Mouse (Mus musculus): Measurements from ENCODE around the gene Atp13a3. TPM values are rescaled to one million over a fixed set of nuclear protein-coding genes. Genes with fewer than 3 reads are reported as not detected.
"Not testable (repeated sequence)": the region's sequence is repeated elsewhere in the genome, so short reads cannot be mapped to it uniquely, and the experiment has no call there.

Gene Atp13a3
- 9.4 and 9.5 TPM in 2 replicates for polyA plus RNA-seq (2015; fragmentation: Nextera tagmentation; extraction: Ambion mirVana)

GRCm38 (mm10) chr16:30405925-30406670 is at the start of gene Atp13a3:
Atp13a3 (minus strand) TSS chr16:30405975.
- ATAC-seq (ENCODE audit: low FRiP score, low read depth), result no peak
- H3K4me3 ChIP-seq, result no peak within 1 kb of the TSS
- H3K4me1 ChIP-seq, result no peaks in the 10 kb centered on the region
- no peak within 1 kb of the TSS for H3K4me2 ChIP-seq (replicated peaks)
- H3K9me3 ChIP-seq, result no peaks in the 10 kb centered on the region
- H3K27ac ChIP-seq, result no peak within 1 kb of the TSS
- 70% methylated on average over 11 of the region's 11 CpGs for WGBS
- H3K27me3 ChIP-seq, result no peaks in the 10 kb centered on the region
- no peak within 1 kb of the TSS for H3K9ac ChIP-seq
- H3K36me3 ChIP-seq, result no peaks in the 10 kb centered on the region

- Histone ChIP-seq H3K9ac (no peak overlapping the region), H3K27ac (no peak overlapping the region), H3K4me1 (no peaks in the 10 kb centered on the region), H3K27me3 (no peaks in the 10 kb centered on the region), H3K36me3 (no peaks in the 10 kb centered on the region), H3K4me2 (replicated peaks) (no peak overlapping the region), H3K9me3 (no peaks in the 10 kb centered on the region), H3K4me3 (no peak overlapping the region)
- WGBS, result 71% methylated on average over 5 of the region's 5 CpGs
- no peak for ATAC-seq (ENCODE audit: low FRiP score, low read depth)
These were observed 47.6 kb upstream of the Atp13a3 start for GRCm38 (mm10) chr16:30453213-30453975.

GRCm38 (mm10) chr16:30451174-30451573 is 45.4 kb upstream of the Atp13a3 start:
- H3K9ac ChIP-seq; H3K4me3 ChIP-seq; H3K27me3 ChIP-seq; ATAC-seq (ENCODE audit: low FRiP score, low read depth); H3K4me2 ChIP-seq (replicated peaks); H3K9me3 ChIP-seq; H3K36me3 ChIP-seq; H3K4me1 ChIP-seq; H3K27ac ChIP-seq: not testable (repeated sequence)
- 94% methylated on average over 2 of the region's 2 CpGs for WGBS

GRCm38 (mm10) chr16:30449017-30449416 is 43.2 kb upstream of the Atp13a3 start:
- H3K4me2 ChIP-seq (replicated peaks), result no peak overlapping the region
- 89% methylated on average over 1 of the region's 1 CpGs for WGBS
- no peak overlapping the region for H3K4me3 ChIP-seq
- ATAC-seq (ENCODE audit: low FRiP score, low read depth), result no peak
- H3K4me1 ChIP-seq, result no peaks in the 10 kb centered on the region
- no peak overlapping the region for H3K9ac ChIP-seq
- no peak overlapping the region for H3K27ac ChIP-seq
- H3K9me3 ChIP-seq, result no peaks in the 10 kb centered on the region
- H3K27me3 ChIP-seq, result no peaks in the 10 kb centered on the region
- H3K36me3 ChIP-seq, result no peaks in the 10 kb centered on the region

- WGBS, result 85% methylated on average over 3 of the region's 3 CpGs
- Histone ChIP-seq H3K27me3 (no peaks in the 10 kb centered on the region), H3K27ac (no peak overlapping the region), H3K9me3 (no peaks in the 10 kb centered on the region), H3K4me1 (no peaks in the 10 kb centered on the region), H3K4me2 (replicated peaks) (no peak overlapping the region), H3K36me3 (no peaks in the 10 kb centered on the region), H3K9ac (no peak overlapping the region), H3K4me3 (no peak overlapping the region)
- ATAC-seq (ENCODE audit: low FRiP score, low read depth), result no peak
These were observed 42.4 kb upstream of the Atp13a3 start for GRCm38 (mm10) chr16:30448169-30448568.

GRCm38 (mm10) chr16:30447642-30448041 is 41.9 kb upstream of the Atp13a3 start:
- Histone ChIP-seq H3K9ac (no peak overlapping the region), H3K36me3 (no peaks in the 10 kb centered on the region), H3K4me1 (no peaks in the 10 kb centered on the region), H3K27me3 (no peaks in the 10 kb centered on the region), H3K4me2 (replicated peaks) (no peak overlapping the region), H3K9me3 (no peaks in the 10 kb centered on the region), H3K4me3 (no peak overlapping the region), H3K27ac (no peak overlapping the region)
- WGBS, result 68% methylated on average over 4 of the region's 4 CpGs
- ATAC-seq (ENCODE audit: low FRiP score, low read depth), result no peak

GRCm38 (mm10) chr16:30443411-30443810 is 37.6 kb upstream of the Atp13a3 start:
- Histone ChIP-seq H3K36me3 (no peaks in the 10 kb centered on the region), H3K4me1 (no peaks in the 10 kb centered on the region), H3K27me3 (no peaks in the 10 kb centered on the region), H3K9me3 (no peaks in the 10 kb centered on the region), H3K27ac (no peak overlapping the region), H3K9ac (no peak overlapping the region), H3K4me2 (replicated peaks) (no peak overlapping the region), H3K4me3 (no peak overlapping the region)
- ATAC-seq (ENCODE audit: low FRiP score, low read depth), result no peak
- 40% methylated on average over 8 of the region's 8 CpGs for WGBS

GRCm38 (mm10) chr16:30442451-30442850 is 36.7 kb upstream of the Atp13a3 start:
- Histone ChIP-seq H3K4me1 (no peaks in the 10 kb centered on the region), H3K9ac (no peak overlapping the region), H3K36me3 (no peaks in the 10 kb centered on the region), H3K27me3 (no peaks in the 10 kb centered on the region), H3K4me2 (replicated peaks) (no peak overlapping the region), H3K9me3 (no peaks in the 10 kb centered on the region), H3K27ac (no peak overlapping the region), H3K4me3 (no peak overlapping the region)
- ATAC-seq (ENCODE audit: low FRiP score, low read depth), result no peak
- 81% methylated on average over 2 of the region's 2 CpGs for WGBS

- no peak overlapping the region for H3K4me3 ChIP-seq
- H3K27ac ChIP-seq, result no peak overlapping the region
- no peaks in the 10 kb centered on the region for H3K27me3 ChIP-seq
- no peak overlapping the region for H3K9ac ChIP-seq
- no peaks in the 10 kb centered on the region for H3K4me1 ChIP-seq
- H3K9me3 ChIP-seq, result no peaks in the 10 kb centered on the region
- WGBS, result 84% methylated on average over 4 of the region's 4 CpGs
- H3K4me2 ChIP-seq (replicated peaks), result no peak overlapping the region
- H3K36me3 ChIP-seq, result no peaks in the 10 kb centered on the region
- no peak for ATAC-seq (ENCODE audit: low FRiP score, low read depth)
These were observed 35.6 kb upstream of the Atp13a3 start for GRCm38 (mm10) chr16:30441409-30441808.

- Histone ChIP-seq H3K4me3 (no peak overlapping the region), H3K27me3 (no peaks in the 10 kb centered on the region), H3K9ac (no peak overlapping the region), H3K27ac (no peak overlapping the region), H3K4me2 (replicated peaks) (no peak overlapping the region), H3K36me3 (no peaks in the 10 kb centered on the region), H3K4me1 (no peaks in the 10 kb centered on the region), H3K9me3 (no peaks in the 10 kb centered on the region)
- no peak for ATAC-seq (ENCODE audit: low FRiP score, low read depth)
- 69% methylated on average over 5 of the region's 5 CpGs for WGBS
These were observed 34.1 kb upstream of the Atp13a3 start for GRCm38 (mm10) chr16:30439841-30440240.

- Histone ChIP-seq H3K4me1 (no peaks in the 10 kb centered on the region), H3K9me3 (no peaks in the 10 kb centered on the region), H3K9ac (no peak overlapping the region), H3K27me3 (no peaks in the 10 kb centered on the region), H3K27ac (no peak overlapping the region), H3K36me3 (no peaks in the 10 kb centered on the region), H3K4me2 (replicated peaks) (no peak overlapping the region), H3K4me3 (no peak overlapping the region)
- WGBS, result 76% methylated on average over 6 of the region's 6 CpGs
- ATAC-seq (ENCODE audit: low FRiP score, low read depth), result no peak
These were observed 33.6 kb upstream of the Atp13a3 start for GRCm38 (mm10) chr16:30439411-30439810.

- WGBS, result 89% methylated on average over 7 of the region's 7 CpGs
- Histone ChIP-seq H3K4me3 (no peak overlapping the region), H3K9me3 (no peaks in the 10 kb centered on the region), H3K4me2 (replicated peaks) (no peak overlapping the region), H3K4me1 (no peaks in the 10 kb centered on the region), H3K9ac (no peak overlapping the region), H3K36me3 (no peaks in the 10 kb centered on the region), H3K27me3 (no peaks in the 10 kb centered on the region), H3K27ac (no peak overlapping the region)
- no peak for ATAC-seq (ENCODE audit: low FRiP score, low read depth)
These were observed 30.5 kb upstream of the Atp13a3 start for GRCm38 (mm10) chr16:30436276-30436675.

Data from limb, embryonic 13.5 days (tissue).